Mouse (Mus musculus) kidney, adult 2 months (tissue): Measurements from ENCODE around the gene Phactr1.

Source experiments
- CTCF ChIP-seq: fragments of 200-500 bp; conservative IDR thresholded peaks from 2 replicates; pipeline ENCODE4 v1.5.1; 2011; ENCODE audit warnings: low read depth, mild to moderate bottlenecking, control low read depth, low read length, moderate library complexity, mixed read lengths; ENCODE audit not compliant: insufficient read depth, insufficient read length
- POLR2A ChIP-seq: fragments of 200-500 bp; IDR thresholded peaks from one replicate; pipeline ENCODE4 v1.6.1; 2011; ENCODE audit warnings: low read depth, low read length, control low read depth

DNA sequence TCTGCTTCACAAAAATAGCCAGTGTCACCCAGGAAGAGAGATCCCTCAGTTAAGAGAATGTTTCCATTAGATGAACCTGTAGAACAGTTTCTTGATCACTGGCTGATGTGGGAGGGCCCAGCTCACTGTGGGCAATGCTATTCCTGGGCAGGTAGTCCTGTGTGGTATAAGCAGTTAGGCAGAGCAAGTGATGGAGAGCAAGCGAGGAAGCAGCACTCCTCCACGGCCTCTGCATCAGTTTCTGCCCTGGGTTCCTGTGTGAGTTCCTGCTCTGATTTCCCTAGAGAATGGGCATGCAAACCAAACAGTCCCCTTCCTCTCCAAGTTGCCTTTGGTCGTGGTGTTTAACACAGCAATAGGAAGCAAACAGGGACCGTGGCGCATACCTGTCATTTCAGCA is 251.6 kb downstream of the Phactr1 start:
- TF ChIP-seq CTCF: no peak
- no peak for TF ChIP-seq POLR2A
